In genomic region chr2:164373187-164373586, GRCm38 (mm10) we compare ENCODE assay signal across 29 mouse cellular contexts. TPM values are rescaled to one million over a fixed set of nuclear protein-coding genes. Genes with fewer than 3 reads are reported as not detected.
DNase-seq lines count a peak whose midpoint lies in the region; ATAC-seq and TF ChIP-seq lines count a peak whose summit lies in the region.
"Had no signal": no experiment of that assay in that cellular context is flagged by ENCODE, and none has a peak within 500 bp of the region (broad histone marks: within the 10 kb centered on the region; RNA-seq: fewer than 3 reads in every experiment).

No protein-coding gene starts in this region.

- H3K36me3 ChIP-seq in stomach, embryonic 16.5 days (ENCODE audit: control insufficient read depth, insufficient read depth, low read length) = no peaks in the 10 kb centered on the region
- no peaks in the 10 kb centered on the region for H3K36me3 ChIP-seq in kidney, adult 2 months (ENCODE audit: control insufficient read depth, insufficient read depth, low read length)
- H3K36me3 ChIP-seq: embryonic facial prominence, embryonic 15.5 days; forebrain, embryonic 12.5 days; G1E; heart, embryonic 13.5 days had no signal

- ATAC-seq in common myeloid progenitor, adult 5-6 weeks (replicated peaks; ENCODE audit: low read depth, poor library complexity, severe bottlenecking) = peak; percentile 78
- peak; percentile 29; the same call in 1 of the 2 replicates for ATAC-seq in stomach, embryonic 16.5 days (ENCODE audit: insufficient read depth, low FRiP score)
- ATAC-seq: CD4-positive, CD25-positive, alpha-beta regulatory T cell, adult 4 months; hindbrain, postnatal 0 days; midbrain, embryonic 16.5 days had no signal

- H3K27ac ChIP-seq in stomach, embryonic 16.5 days (ENCODE audit: low read length) = no peak overlapping the region; the same call in 1 of the 2 replicates
- no peak overlapping the region for H3K27ac ChIP-seq in kidney, adult 2 months (ENCODE audit: insufficient read depth, low read depth, low read length)
- H3K27ac ChIP-seq: embryonic facial prominence, embryonic 15.5 days; forebrain, embryonic 12.5 days; heart, embryonic 13.5 days; hindbrain, postnatal 0 days; liver, embryonic 14.5 days had no signal

- H3K27me3 ChIP-seq in stomach, embryonic 16.5 days (ENCODE audit: control insufficient read depth, insufficient read depth, low read length) = no peaks in the 10 kb centered on the region
- H3K27me3 ChIP-seq in kidney, adult 2 months (replicated peaks; ENCODE audit: control insufficient read depth, insufficient read depth, low read length) = no peaks in the 10 kb centered on the region
- H3K27me3 ChIP-seq: embryonic facial prominence, embryonic 15.5 days; forebrain, embryonic 12.5 days; heart, embryonic 13.5 days had no signal

- TF ChIP-seq POLR2A in kidney, adult 2 months (IDR thresholded peaks at IDR 0.05; ENCODE audit: low read depth, low read length) = no peak

- intact Hi-C loops in left cerebral cortex, postnatal 14 days (cut with DNase I) = no loop called here
- intact Hi-C loops in left cerebral cortex, postnatal 4 days (cut with DNase I) = no loop called here

- H3K4me1 ChIP-seq in stomach, embryonic 16.5 days (ENCODE audit: control insufficient read depth, insufficient read depth, low read length) = no peaks in the 10 kb centered on the region
- H3K4me1 ChIP-seq in kidney, adult 2 months (ENCODE audit: control insufficient read depth, insufficient read depth, low read length) = no peaks in the 10 kb centered on the region
- H3K4me1 ChIP-seq: embryonic facial prominence, embryonic 15.5 days; forebrain, embryonic 12.5 days; heart, embryonic 13.5 days had no signal

- DNase-seq in left cerebral cortex, postnatal 14 days (ENCODE audit: low spot score in 2 of 2) = peak; percentile 15 to 18
- no peak for DNase-seq in left cerebral cortex, postnatal 4 days
- peak; percentile 54 for DNase-seq in urinary bladder, postnatal 14 days (ENCODE audit: low spot score)
- no peak for DNase-seq in urinary bladder, adult 2 months (ENCODE audit: low spot score)
- DNase-seq in kidney, adult 2 months = no peak
- no peak for DNase-seq in cerebellum, postnatal 14 days
- DNase-seq: cerebellum, adult 8-10 months; heart, postnatal 4 days; kidney, adult 18-20 months; kidney, postnatal 14 days; right cerebral cortex, adult 18-20 months; spleen, adult 18-20 months; thymus, postnatal 14 days had no signal

- 15% methylated on average over 4 of the region's 4 CpGs for WGBS in stomach, embryonic 16.5 days
- WGBS in kidney, adult 2 months = 34% methylated on average over 4 of the region's 4 CpGs

- H3K9ac ChIP-seq in stomach, embryonic 16.5 days (ENCODE audit: low read length) = no peak overlapping the region
- H3K9ac ChIP-seq: embryonic facial prominence, embryonic 15.5 days; forebrain, embryonic 12.5 days; heart, embryonic 13.5 days; liver, embryonic 14.5 days had no signal

- H3K4me3 ChIP-seq in stomach, embryonic 16.5 days (replicated peaks; ENCODE audit: low read length) = no peak overlapping the region
- H3K4me3 ChIP-seq in kidney, adult 2 months (ENCODE audit: insufficient read depth, low read depth, low read length) = no peak overlapping the region
- H3K4me3 ChIP-seq: embryonic facial prominence, embryonic 15.5 days; forebrain, embryonic 12.5 days; heart, embryonic 13.5 days had no signal

- H3K9me3 ChIP-seq in stomach, embryonic 16.5 days (replicated peaks; ENCODE audit: control insufficient read depth, low read length) = no peaks in the 10 kb centered on the region
- H3K9me3 ChIP-seq: embryonic facial prominence, embryonic 15.5 days; forebrain, embryonic 12.5 days; G1E; heart, embryonic 13.5 days had no signal

- H3K4me2 ChIP-seq in stomach, embryonic 16.5 days (ENCODE audit: low read depth, low read length) = no peak overlapping the region
- H3K4me2 ChIP-seq: embryonic facial prominence, embryonic 15.5 days; forebrain, embryonic 12.5 days; heart, embryonic 13.5 days had no signal

- TF ChIP-seq CTCF in kidney, adult 2 months (conservative IDR thresholded peaks at IDR 0.05; ENCODE audit: insufficient read depth, insufficient read length, low read depth, low read length) = no peak

RNA-seq across cellular contexts. Expression of gene Slpi, which starts 15.7 kb away (rescaled TPM):
- not detected for total RNA-seq in left cerebral cortex, postnatal 14 days (2021)
- under 1 TPM in 1 of 2 experiments, not detected in 1; 0.94 TPM for total RNA-seq in left cerebral cortex, postnatal 4 days (2021)
- 28.3 and 42.1 TPM in 2 replicates for polyA plus RNA-seq in urinary bladder, adult 2 months (2012; rRNA removed)
- 10.1 and 10.4 TPM in 2 replicates for total RNA-seq in common myeloid progenitor, adult 5-6 weeks (2017)
- 35.5 and 46.1 TPM in 2 replicates for polyA plus RNA-seq in stomach, embryonic 16.5 days (2015; fragmentation: Nextera tagmentation; extraction: Ambion mirVana)
- polyA plus RNA-seq in kidney, adult 2 months (2012; rRNA removed) = 3.0 and 4.6 TPM in 2 replicates
- total RNA-seq: G1E; hindbrain, postnatal 0 days; megakaryocyte-erythroid progenitor cell, adult 5-6 weeks had no signal
- polyA plus RNA-seq: G1E; midbrain, embryonic 16.5 days had no signal

RNA-seq across cellular contexts. Expression of gene Rbpjl, which starts 29.8 kb away (rescaled TPM):
- total RNA-seq in left cerebral cortex, postnatal 14 days (2021) = under 1 TPM; 0.32 to 0.42 TPM
- total RNA-seq in left cerebral cortex, postnatal 4 days (2021) = under 1 TPM; 0.24 to 0.40 TPM
- 0.01 TPM in 1 of 2 replicates, not detected in the other for polyA plus RNA-seq in urinary bladder, adult 2 months (2012; rRNA removed)
- not detected in 2 replicates for total RNA-seq in common myeloid progenitor, adult 5-6 weeks (2017)
- polyA plus RNA-seq in stomach, embryonic 16.5 days (2015; fragmentation: Nextera tagmentation; extraction: Ambion mirVana) = 41.3 and 45.2 TPM in 2 replicates
- 0.04 TPM in 1 of 2 replicates, not detected in the other for polyA plus RNA-seq in kidney, adult 2 months (2012; rRNA removed)
- total RNA-seq: adrenal gland, adult 18-20 months; heart, postnatal 4 days; hindbrain, postnatal 0 days; megakaryocyte-erythroid progenitor cell, adult 5-6 weeks had no signal
- polyA plus RNA-seq: CD4-positive, CD25-positive, alpha-beta regulatory T cell, adult 4 months; G1E had no signal

RNA-seq across cellular contexts. Expression of gene Matn4, which starts 31.8 kb away (rescaled TPM):
- 10 to 100 TPM; 13.4 to 15.0 TPM for total RNA-seq in left cerebral cortex, postnatal 14 days (2021)
- 1 to 10 TPM; 9.6 to 9.8 TPM for total RNA-seq in left cerebral cortex, postnatal 4 days (2021)
- polyA plus RNA-seq in urinary bladder, adult 2 months (2012; rRNA removed) = 3.1 and 3.4 TPM in 2 replicates
- not detected in 2 replicates for total RNA-seq in common myeloid progenitor, adult 5-6 weeks (2017)
- 6.4 and 8.9 TPM in 2 replicates for polyA plus RNA-seq in stomach, embryonic 16.5 days (2015; fragmentation: Nextera tagmentation; extraction: Ambion mirVana)
- 1.4 and 2.6 TPM in 2 replicates for polyA plus RNA-seq in kidney, adult 2 months (2012; rRNA removed)
- polyA plus RNA-seq: CD4-positive, CD25-positive, alpha-beta regulatory T cell, adult 4 months; G1E had no signal

RNA-seq across cellular contexts. Expression of gene Svs5, which starts 40.6 kb away (rescaled TPM):
- not detected for total RNA-seq in left cerebral cortex, postnatal 14 days (2021)
- not detected for total RNA-seq in left cerebral cortex, postnatal 4 days (2021)
- 0.11 TPM in 1 of 2 replicates, not detected in the other for polyA plus RNA-seq in urinary bladder, adult 2 months (2012; rRNA removed)
- total RNA-seq in common myeloid progenitor, adult 5-6 weeks (2017) = not detected in 2 replicates
- polyA plus RNA-seq in stomach, embryonic 16.5 days (2015; fragmentation: Nextera tagmentation; extraction: Ambion mirVana) = not detected in 2 replicates
- polyA plus RNA-seq in kidney, adult 2 months (2012; rRNA removed) = not detected in 2 replicates
- total RNA-seq: G1E; gastrocnemius, postnatal 4 days; heart, postnatal 4 days; hindbrain, postnatal 0 days; layer of hippocampus, postnatal 36 days; megakaryocyte-erythroid progenitor cell, adult 5-6 weeks had no signal
- polyA plus RNA-seq: CD4-positive, CD25-positive, alpha-beta regulatory T cell, adult 4 months; embryonic facial prominence, embryonic 15.5 days; forebrain, embryonic 12.5 days; G1E; heart, embryonic 13.5 days; hindbrain, postnatal 0 days; limb, embryonic 11.5 days; liver, embryonic 14.5 days; midbrain, embryonic 16.5 days; stomach, embryonic 14.5 days had no signal

RNA-seq across cellular contexts. Expression of gene Svs6, which starts 56.6 kb away (rescaled TPM):
- total RNA-seq in left cerebral cortex, postnatal 14 days (2021) = not detected
- not detected for total RNA-seq in left cerebral cortex, postnatal 4 days (2021)
- not detected in 2 replicates for polyA plus RNA-seq in urinary bladder, adult 2 months (2012; rRNA removed)
- total RNA-seq in common myeloid progenitor, adult 5-6 weeks (2017) = not detected in 2 replicates
- not detected in 2 replicates for polyA plus RNA-seq in stomach, embryonic 16.5 days (2015; fragmentation: Nextera tagmentation; extraction: Ambion mirVana)
- polyA plus RNA-seq in kidney, adult 2 months (2012; rRNA removed) = not detected in 2 replicates
- total RNA-seq: adrenal gland, adult 18-20 months; G1E; gastrocnemius, postnatal 4 days; heart, postnatal 4 days; hindbrain, postnatal 0 days; layer of hippocampus, postnatal 36 days; megakaryocyte-erythroid progenitor cell, adult 5-6 weeks had no signal
- polyA plus RNA-seq: CD4-positive, CD25-positive, alpha-beta regulatory T cell, adult 4 months; embryonic facial prominence, embryonic 15.5 days; forebrain, embryonic 12.5 days; G1E; heart, embryonic 13.5 days; hindbrain, postnatal 0 days; limb, embryonic 11.5 days; liver, embryonic 14.5 days; midbrain, embryonic 16.5 days; stomach, embryonic 14.5 days had no signal

Comparison
In these comparisons a context has a peak if more than half of its experiments do, and no peak if none do; other contexts are left out.
1. DNase-seq: peak in left cerebral cortex, postnatal 14 days (2 of 2) and urinary bladder, postnatal 14 days (single experiment); none in left cerebral cortex, postnatal 4 days (single experiment), urinary bladder, adult 2 months (single experiment), kidney, adult 2 months (single experiment) and cerebellum, postnatal 14 days (0 of 2).
2. RNA of gene Matn4, which starts 31.8 kb away (total RNA-seq): 13.4 to 15.0 TPM in left cerebral cortex, postnatal 14 days and 9.6 to 9.8 TPM in left cerebral cortex, postnatal 4 days; not detected in common myeloid progenitor, adult 5-6 weeks; every median in the first group is over 10 times any median in the second.